Mouse (Mus musculus) frontal cortex, postnatal 14 days (tissue): ENCODE results near the gene Fblim1.
A peak's percentile ranks its signal among the peaks of the same experiment; 100 is the strongest.

Experiments
- DNase-seq, 2 experiments: peaks; one replicate each; pipeline ENCODE4 v3.0.0; 2022; ENCODE audit warnings: low spot score in 2 of 2

The Fblim1 gene

DNA sequence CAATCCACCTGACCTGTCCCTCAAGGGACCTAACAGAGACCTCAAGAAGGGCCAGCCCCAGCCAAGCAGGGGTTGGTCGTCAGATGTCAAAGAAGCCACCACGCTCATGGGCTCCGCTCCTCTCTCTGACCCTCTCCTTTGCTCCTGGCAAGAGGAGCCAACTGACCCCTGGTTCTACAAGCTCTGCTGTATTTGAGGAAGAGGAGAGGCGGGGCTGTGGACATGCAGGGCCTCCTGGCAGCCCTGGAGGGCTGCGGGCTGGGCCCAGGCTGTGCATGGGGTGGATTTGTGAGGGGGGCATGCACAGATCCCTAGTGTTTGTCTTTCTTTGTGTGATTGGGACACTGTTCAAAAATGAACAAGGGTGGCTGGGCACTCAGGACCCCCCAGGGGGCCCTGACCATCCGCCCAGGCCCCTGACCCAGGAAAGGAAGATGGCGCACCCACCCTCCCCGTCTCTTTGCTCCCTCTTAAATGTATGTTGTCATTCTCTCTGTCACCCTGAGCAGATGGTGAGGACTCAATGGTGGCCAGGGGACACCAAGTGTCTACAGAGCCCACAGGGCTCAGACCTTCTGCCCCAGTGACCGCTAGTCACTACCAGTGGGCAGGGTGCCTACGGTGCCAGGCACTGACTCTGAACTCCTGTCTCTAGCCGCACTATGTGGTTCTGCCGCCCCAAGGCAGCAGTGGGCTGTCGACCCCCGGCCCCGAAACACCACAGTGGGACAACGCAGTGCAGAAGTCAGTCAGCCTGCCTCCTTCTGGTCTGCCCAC lies 20.1 kb upstream of the Fblim1 start:
- DNase-seq: no peak

DNA sequence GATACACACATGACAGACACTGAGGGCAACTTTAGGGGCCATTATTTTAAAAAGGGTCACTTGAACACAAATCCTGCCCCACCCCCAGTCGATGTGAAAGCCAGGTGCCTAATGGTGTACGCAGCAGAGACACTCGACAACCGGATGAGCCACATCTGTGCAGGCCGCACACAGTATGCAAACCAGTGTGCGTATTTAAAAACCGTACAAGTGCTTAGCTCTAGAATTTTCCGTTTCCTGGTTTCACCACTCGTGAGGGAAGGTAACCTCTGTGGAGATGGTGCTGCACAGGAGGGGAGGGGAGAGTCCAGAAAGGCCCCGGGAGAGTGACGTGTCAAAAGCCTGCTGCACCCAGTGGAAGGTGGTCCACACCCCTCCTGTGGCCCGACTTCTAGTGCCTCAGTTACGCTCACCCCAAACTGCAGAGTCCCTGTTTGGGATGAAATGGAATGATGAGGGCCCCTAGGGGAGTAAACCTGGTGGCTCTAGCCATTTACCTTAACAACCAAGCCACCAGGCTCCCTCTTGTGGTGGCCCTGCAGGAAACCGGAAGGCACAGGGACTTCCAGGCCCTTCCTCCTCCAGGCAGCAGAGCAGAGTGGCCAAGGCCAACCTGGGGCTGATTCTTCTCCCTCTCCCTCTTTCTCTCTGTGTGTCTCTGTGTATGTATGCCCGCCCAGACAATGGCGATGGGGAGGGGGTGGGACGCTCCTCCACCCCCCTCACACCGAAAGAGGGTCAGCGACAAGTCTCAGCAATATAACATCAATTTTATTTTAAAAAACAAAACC lies 19.3 kb upstream of the Fblim1 start:
- no peak for DNase-seq

DNA sequence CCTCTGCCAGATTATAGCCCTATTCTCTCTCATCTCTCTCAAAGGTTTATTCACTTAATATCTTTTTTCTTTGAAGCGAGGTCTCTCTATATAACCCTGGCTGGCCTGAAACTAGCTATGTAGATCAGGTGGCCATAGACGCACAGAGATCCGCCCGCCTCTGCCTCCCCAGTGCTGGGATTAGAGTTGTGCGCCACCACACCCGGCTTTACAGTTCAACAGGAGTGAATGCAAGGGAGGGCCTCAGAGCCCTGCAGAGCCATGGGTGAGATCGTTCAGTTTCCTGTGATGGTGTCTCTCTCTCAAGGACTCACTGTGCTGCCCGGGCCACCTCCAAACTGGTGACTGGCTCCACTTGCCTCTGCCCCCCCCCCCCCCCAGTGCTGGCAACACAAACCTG lies 18.2 kb upstream of the Fblim1 start:
- no peak for DNase-seq

DNA sequence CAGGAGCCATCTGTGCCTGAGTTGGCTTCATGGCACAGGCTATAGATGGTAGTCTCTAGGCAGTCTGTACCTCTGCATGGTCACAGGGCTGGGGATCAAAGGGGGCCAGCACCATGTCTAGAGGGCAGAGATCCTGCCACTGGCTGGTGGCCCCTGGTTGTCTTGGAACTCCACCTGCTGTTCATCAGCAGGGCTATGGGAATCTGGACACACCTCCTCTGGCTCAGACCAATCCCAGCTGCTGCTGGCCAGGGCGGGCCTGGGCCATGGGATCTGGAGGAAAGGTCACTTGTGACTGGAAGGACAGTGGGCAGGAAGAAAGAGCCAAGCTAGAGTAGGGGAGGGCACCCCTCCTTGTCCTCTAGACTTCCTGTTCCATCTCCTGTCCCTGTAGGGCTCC lies 17.8 kb upstream of the Fblim1 start, which contains the start of gene Slc25a34:
Slc25a34 (minus strand) TSS at position 156 of the 400 bp plus-strand sequence.
- no peak for DNase-seq

DNA sequence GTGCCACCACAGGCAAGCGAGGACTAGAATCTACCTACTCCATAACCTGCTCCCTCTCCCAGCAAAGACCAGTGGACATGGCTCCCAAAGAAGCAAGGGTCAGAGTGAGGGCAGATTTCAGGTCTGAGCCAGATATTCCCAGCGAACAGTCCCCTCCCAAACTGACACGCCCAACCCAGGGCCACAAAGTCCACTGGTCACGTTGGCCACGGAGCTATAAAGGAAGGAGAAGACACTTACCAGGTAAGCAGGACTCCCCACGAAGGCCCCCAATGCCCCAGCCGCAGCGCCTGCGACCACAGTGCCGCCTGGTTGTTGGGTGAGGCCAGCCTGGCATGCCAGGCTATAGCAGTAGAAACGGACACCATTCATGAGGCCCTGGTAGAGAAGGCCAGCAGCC lies 17.1 kb upstream of the Fblim1 start:
- DNase-seq: no peak

DNA sequence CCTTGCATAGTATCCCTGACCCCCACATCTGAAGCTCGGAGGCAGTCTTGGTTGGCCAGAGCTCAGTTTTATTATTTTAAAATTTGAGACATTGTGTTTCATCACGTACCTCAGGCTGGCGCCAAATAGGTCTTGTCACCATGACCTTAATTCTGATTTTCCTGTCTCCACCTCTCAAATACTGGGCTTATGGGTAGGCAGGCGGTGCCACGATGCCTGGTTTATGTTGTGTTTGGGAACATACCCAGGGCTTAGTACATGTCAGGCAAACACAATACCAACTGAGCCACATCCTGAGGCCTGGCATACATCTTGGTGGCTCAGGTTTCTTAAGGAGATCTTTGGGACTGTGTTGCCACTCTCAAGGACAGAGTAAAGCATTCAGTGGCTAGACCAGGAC lies 16.7 kb upstream of the Fblim1 start:
- no peak for DNase-seq

DNA sequence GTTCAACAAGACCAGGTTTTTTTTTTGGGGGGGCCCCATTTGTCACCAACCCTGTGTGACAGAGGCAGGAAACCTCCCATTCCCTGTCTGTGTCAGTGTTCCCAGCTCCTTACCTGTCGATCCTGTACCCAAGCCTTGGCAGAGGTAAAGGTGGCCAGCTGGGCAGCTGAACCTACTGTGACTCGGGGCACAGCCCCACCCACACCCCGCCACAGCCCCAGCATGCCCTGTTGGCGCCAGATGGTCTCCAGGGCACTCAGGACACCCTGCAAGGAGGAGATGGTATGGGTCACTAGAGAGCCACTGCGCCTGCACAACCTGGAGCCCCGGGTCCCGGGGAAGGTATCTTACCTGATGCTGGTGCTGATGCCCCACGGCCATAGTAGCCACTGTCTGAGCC lies 16.2 kb upstream of the Fblim1 start:
- DNase-seq: no peak

DNA sequence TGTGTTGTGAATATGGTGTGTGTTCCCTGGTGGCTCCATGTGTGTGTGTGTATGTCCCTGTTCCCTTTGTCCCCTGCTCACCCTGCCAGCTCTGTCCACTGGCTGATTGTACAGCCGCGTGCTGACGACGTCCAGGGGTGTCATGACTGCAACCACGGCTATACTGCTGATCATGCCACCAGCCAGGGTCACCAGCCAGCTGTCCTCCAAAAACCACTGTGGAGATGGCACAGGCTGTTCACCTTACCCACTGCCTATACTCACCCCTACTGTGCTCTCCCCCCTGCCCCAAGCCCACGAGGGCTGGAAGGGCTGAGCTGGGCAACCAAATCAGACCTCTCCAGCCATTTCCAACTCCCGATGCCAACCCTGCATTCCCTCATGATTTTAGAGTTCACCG lies 15.4 kb upstream of the Fblim1 start:
- DNase-seq: no peak

DNA sequence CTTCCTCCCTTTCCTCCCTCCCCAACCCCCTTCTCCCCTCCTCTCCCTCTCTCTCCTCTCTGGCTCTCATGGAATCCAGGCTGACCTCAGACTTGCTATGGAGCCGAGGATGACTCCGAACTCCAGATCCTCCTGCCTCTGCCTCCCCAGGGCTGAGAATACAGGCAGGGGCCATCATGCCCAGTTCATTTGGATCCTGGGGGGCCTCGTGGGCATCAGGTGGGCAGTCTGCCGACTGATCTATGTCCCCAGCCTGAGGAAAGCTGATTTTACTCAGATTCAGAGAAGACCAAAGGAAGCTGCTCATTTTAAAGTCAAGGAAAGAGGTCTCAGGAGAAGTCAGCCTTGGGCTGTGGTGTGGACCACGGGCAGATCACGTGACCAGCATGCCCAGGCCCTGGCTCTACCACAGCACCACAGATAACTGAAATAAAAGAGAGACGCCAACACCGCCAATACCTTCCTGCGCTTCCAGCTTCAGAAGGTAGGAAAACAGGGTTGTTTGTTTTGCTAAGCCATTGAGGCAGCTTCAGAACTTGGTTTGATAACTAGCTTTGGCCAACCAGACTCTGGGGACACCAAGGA lies 13.5 kb upstream of the Fblim1 start:
- no peak for DNase-seq

DNA sequence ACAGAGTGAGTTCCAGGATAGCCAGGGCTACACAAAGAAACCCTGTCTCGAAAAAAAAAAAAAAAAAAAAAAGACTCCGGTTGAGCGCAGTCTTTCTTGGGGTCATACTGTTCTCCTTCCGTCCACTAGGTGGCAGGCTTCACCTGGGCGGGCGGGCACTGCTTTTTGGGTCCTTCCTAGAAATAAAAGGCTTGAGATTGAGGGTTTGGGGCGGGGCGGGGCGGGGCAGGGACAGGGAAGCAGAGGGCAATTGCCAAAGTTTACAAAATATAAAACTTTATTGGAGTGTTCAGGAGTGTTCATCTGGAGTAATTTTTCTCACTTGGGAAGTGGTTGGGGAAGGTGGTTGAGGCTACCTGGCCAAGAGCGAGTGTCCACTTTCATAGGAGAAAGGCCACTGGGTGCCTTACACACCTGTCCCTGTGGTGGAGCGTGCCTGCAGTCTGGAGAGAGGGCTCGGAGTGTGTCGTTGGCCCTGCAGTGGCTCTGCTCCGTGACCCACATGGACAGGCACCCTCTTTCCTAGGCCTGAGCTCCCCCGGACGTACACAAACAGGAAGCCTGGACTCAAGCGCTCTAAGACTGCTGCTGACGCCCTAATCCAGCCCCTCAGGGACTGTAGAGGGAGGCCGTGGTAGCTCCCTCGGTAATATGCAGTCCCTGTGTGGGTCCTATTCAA lies 12.8 kb upstream of the Fblim1 start, which contains the start of gene Tmem82:
Tmem82 (minus strand) TSS at position 69 of the 679 bp plus-strand sequence.
- DNase-seq: no peak

DNA sequence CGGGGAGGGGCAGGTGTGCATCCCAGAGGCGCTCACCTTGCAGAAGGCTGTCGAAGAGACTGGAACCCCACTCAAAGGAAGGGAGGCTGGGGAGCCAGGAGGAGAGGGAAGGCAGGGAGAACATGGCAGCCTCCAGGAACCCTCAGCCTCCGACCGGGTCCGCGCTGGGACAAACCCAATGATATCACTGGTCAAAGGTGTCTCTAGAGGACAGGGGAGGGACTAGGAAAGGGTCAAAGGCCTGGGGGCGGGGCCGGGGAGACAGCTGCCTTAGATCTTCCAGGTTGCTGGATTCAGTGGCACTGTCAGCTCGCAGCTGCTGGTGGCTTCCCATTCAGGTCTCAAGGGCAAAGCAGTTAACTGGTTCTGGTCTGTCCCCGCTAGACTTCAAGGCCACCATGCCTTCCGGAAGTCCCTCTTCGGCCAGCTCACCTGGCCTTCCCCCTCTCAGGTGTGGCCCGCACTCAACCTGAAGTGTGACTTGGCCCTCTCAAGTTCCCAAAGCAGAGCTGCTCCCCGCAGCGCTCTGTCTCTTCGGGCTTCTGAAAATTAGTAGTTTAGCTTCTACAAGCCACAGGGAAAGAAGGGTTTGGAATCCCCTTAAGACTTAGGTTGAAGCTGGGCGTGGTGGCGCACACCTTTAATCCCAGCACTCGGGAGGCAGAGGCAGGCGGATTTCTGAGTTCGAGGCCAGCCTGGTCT lies 12.1 kb upstream of the Fblim1 start:
- no peak for DNase-seq

DNA sequence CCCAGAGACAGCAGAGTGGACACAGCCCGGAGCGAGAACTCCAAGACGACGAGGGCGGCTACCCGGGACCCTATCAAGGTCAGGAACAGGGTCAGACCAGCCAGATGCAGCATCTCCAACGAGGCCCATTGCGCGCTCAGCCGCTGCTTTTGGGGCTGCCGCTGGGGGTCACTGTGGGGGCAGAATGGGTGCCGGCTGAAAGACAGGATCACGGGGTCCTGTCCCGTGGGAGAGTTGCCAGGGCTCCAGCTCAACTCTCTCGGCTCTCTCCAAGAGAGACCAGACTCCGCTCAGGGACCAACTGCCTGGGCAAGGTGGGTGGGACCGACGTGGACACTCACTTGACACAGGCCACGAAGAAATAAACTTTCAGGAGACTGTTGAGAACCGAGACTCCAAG lies 11.4 kb upstream of the Fblim1 start:
- peak; percentile 44 to 54 for DNase-seq

DNA sequence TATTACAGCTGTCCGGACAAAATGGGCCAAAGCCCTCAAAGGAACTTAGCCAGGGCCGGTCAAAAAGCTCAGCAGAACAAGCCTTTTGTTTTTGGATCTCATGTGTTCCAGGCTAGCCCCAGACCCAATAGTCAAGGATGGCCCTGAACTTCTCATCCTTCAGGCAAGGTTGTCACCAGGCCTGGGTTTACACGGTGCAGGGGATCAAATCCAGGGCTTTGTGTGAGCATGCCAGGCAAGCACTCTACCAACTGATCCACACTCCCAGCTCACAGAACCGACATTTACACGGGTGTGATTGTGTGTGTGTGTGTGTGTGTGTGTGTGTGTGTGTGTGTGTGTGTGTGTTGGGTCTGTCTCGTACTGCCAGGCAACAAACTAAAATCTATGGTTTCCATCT lies 10.9 kb upstream of the Fblim1 start:
- DNase-seq: no peak

DNA sequence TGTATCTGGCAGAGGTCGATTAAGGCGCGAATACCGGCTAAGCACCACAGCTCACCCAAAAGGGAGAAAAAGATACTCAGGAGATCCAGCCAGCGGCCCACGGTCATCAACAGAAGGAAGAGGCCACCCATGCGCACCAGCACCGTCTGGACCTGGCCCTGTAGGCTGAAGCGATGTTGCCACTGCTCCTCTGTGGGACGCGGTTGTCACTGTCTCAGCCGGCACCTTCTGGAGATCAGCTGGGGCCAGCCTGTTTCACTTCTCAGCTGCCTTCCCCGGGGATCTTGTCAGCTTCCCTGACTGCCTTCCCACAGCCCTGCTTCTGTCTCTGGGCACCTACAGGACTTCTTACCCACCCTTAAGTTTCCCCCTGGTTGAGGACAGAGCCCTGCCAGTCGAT lies 9.1 kb upstream of the Fblim1 start:
- DNase-seq: no peak

DNA sequence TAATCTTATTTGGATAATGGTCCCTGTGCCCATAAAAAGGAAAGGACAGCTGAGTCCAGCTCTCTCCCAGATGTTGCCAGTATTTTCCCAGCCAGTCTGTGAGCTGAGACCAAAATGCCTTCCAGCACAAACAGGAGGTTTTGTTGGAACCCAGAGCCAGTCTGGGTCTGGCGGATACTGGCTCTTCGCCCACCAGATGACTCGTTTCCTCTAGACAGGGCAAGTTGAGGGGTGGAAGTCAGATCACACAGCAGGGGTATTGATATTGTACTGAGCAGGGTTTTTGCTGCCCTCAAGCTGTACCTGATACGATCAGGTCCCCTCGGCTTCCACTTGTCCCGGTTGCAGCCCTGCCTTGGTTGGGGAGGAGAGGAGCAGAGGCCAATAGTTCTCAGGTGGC lies 3.6 kb upstream of the Fblim1 start:
- DNase-seq: no peak

DNA sequence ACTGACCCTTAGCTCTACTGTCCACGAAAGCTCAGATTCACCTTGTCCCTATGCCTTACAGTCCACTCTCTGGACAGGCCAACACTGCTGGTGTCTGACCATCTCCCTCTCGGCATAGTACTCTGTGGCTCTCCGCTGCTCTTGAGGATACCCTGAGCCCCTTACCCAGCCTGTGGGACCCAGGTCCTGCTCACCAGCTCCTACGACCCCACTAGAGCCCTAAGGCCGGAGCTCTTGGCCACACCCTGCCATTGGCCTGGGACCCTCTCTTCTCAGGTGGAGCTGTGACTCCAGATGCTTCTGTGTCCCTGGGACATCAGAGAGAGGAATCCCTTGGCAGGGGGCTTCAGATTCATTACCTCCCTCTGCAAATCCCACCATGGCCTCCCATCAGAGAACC lies 475 bp downstream of the Fblim1 start:
- no peak for DNase-seq

DNA sequence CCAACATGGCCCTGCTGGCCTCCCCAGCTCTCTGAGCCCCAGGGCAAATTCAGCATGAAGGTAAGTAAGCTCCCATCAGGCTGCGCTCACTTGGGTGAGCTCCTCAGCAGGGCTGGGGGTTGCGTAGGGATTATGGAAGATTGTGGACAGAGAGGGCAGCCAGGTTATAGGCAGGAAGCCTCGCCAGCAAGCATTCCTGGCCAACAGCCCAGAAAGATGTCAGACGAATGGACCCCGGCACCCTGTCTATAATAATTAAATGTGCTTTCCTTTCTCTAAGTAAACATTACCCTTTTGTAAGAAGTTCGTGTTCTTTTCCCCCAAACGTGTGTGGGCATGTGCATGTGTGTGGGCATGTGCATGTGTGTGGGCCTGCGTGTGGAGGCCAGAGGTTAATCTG lies 1.4 kb downstream of the Fblim1 start:
- no peak for DNase-seq

DNA sequence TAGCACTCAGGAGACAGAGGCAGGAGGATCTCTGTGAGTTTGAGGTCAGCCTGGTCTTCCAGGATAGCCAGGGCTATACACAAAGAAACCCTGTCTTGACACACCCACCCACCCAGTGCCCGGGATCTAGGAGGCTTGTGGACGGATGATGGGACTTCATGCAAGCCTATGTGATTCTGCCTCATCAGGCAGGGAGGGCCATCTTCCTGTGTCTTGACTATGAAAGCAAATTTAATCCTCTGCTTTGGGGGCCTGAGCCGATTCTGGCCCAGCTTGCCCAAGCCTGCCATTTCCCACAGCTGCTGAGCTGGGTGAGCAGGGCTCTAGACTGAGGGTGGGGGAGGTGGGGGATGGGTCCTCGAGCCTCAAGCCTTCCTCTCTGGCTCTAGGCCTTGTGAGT lies 2.0 kb downstream of the Fblim1 start:
- DNase-seq: no peak

DNA sequence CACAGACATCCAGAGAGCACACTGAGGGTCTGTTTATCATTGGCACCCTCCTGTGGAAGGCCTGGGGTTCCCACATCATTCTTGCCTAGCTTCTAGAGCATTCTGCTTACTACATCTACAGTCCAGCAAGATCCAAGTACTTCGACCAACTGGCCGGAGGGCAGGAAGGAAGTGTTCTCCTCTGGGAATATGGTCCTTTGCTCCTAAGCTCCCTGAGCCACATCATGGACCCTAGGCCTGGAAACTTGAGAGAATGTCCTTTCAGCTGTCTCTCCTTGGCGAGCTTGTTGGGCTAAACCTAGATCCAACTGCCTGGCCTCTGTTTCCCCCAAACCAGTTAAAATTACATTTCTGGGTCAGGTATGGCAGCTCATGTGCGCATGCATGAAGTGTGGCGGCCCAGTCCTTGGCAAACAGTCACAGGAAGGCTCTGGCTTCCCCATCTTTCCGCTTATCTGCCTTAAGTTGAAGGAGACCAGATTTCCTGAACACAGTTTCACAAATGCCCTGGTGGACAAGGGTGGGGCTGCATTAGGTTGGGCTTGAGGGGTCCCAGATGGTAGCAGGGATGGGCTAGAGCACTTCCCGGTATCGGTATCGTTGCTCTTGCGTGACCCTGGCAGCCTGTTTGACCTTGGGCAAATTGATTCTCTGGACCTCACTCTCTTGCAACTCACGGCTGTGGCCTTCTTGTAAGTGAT lies 3.2 kb downstream of the Fblim1 start:
- no peak for DNase-seq

DNA sequence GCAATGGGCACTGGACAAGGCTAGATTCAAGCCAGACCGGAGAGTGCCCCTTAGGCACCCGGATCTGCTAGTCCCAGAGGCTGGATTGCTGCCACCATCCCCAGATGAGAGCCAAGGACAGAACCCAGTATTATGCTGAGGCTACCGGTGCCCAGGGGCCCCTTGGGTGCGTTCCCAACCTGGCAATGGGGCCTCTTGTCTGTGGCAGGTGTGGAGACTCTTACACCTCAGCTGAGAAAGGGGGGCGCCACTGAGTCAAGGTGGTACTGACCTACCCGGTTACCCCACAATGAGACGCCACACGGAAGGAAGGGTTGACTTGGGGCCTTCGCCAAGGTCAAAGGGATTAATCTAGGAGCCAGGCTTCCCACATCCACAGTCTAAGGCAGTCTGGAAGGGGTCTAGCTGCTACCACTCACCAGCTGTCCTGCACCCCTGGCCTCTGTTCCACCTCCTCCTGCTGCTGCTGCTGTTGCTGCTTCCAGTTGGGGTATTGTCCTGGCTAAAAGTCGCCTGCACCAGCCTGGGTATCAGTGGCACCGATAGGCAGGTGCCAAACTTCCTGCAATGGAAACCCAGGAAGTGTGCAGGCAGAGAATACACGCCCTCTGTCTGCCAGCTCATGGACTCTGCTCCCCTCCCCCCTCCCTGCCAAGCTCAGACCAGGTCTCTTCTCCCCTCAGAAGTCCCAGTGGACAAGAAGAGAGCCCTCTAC lies 4.6 kb downstream of the Fblim1 start:
- no peak for DNase-seq
